Mouse (Mus musculus) heart, postnatal 14 days (tissue): ENCODE measurements around the gene Prr18. TPM values are rescaled to one million over a fixed set of nuclear protein-coding genes. Genes with fewer than 3 reads are reported as not detected.
A peak's percentile ranks its signal among the peaks of the same experiment; 100 is the strongest.

Experiments used
- DNase-seq, 2 experiments: peaks; one replicate each; pipeline ENCODE4 v3.0.0; 2021 to 2022
- intact Hi-C: fragments of 180-260 bp; cut with DNase I; formaldehyde crosslinking; loops from one replicate; pipeline ENCODE4 v1.15.1; 2025
- total RNA-seq, 2 experiments: library from RNA; stranded (reverse); gene quantifications; 2 replicates each; pipeline ENCODE4 v1.2.3; 2021

The Prr18 gene
- total RNA-seq, 2 experiments from 2014 or later, result 0.24 to 0.69 TPM

GRCm38 (mm10) chr17:8339666-8340374 lies 2.6 kb downstream of the Prr18 start:
- no peak for DNase-seq
- intact Hi-C loops, result no loop called here

- intact Hi-C loops, result no loop called here
- peak; percentile 27 to 30 for DNase-seq
These were observed 3.4 kb downstream of the Prr18 start for GRCm38 (mm10) chr17:8340407-8341359.

- intact Hi-C loops, result no loop called here
- no peak for DNase-seq
These were observed 4.2 kb downstream of the Prr18 start for GRCm38 (mm10) chr17:8341360-8341963.

DNA sequence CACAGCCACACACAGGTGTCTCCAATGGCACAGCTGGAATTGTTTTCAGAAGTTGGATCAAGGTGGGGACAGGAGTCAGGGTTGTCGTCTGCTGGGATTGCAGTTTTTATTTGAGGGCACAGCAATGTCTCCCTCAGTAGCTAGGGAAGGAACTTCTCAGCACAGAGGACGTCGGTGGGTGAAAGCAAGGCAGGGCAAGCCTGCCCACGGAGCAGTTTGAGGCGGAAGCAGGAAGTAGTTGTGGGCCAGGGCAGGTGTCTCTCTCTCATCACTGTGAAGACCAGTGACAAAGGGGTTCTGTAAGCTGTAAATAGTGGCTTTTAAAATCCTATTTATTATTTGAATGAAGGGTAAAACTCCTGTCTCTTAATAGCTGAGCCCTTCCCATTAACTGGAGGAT lies 5.4 kb downstream of the Prr18 start:
- intact Hi-C loops, result no loop called here
- DNase-seq, result no peak

DNA sequence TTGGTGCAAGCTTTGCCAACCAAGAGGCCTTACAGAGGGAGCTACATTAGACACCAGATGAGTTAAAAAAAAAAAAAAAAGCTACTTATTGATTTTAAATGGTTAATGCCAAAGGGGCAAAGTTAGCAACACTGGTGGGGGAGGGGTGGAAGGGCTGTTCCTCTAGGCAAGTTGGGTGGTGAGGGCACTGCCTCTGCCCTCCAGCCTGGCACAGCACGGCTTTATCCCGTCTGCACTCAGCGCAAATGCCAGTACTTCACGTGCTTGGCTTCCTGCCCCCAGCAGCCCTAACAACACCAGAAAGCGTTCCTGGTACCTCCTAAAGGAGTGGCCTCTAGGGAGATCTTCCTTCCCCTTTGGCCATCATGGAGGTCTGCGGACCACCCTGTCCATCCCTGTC lies 6.2 kb downstream of the Prr18 start:
- intact Hi-C loops, result no loop called here
- DNase-seq, result no peak

DNA sequence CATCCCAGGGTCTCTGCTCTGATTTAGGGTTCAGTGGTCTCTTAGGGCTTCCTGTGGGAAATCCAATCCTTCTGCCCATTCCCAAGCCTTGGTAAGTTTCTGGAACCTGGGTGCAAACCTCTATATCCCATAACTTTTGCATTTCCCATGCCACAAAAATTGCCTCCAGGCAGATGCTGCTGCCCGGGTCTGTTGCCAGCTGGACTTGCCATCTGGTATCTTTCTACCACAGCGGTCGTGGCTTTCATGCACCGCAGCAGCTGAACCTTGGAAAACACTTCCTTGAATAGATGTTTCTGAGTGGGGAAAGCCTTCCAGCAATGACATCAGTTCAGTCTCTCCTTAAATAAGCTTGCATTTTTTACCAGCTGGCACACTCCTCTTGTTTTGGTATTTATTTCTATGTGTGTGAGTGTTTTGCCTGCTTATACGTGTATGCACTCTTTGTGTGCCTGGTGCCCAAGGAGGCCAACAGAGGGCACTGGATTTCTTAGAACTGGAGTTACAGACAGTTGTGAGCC lies 10.6 kb downstream of the Prr18 start:
- no peak for DNase-seq
- intact Hi-C loops, result no loop called here

GRCm38 (mm10) chr17:8348941-8349340 lies 11.7 kb downstream of the Prr18 start:
- DNase-seq, result no peak
- intact Hi-C loops, result no loop called here

GRCm38 (mm10) chr17:8351088-8351487 lies 13.8 kb downstream of the Prr18 start:
- no peak for DNase-seq
- intact Hi-C loops, result no loop called here

DNA sequence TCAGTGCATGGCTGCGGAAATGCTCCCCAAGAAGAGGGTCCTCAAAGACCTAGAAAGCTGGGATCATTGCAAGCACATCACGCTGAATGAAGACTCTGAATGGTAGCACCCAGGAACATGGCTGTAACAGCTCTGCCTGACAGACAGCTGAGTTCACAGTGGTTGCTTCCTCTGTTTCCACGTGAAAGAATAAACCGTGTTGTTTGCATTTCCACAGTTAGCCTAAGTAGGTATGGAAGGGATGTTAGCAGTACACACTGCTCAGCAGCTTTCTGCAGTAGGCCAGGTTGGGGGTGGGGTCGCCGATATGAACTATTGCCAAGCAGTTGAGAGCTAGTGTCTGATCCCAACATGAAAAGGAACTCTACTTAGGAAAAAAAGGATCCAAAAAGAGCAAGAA lies 18.4 kb downstream of the Prr18 start, which contains the start of gene T2:
Gene T2 (plus strand): TSS at position 301 of the 400 bp plus-strand sequence.
- intact Hi-C loops, result no loop called here
- DNase-seq, result no peak

GRCm38 (mm10) chr17:8357498-8357897 lies 20.2 kb downstream of the Prr18 start:
- intact Hi-C loops, result no loop called here
- DNase-seq, result no peak

- intact Hi-C loops, result no loop called here
- DNase-seq, result no peak
These were observed 23.6 kb downstream of the Prr18 start for GRCm38 (mm10) chr17:8360876-8361275.

DNA sequence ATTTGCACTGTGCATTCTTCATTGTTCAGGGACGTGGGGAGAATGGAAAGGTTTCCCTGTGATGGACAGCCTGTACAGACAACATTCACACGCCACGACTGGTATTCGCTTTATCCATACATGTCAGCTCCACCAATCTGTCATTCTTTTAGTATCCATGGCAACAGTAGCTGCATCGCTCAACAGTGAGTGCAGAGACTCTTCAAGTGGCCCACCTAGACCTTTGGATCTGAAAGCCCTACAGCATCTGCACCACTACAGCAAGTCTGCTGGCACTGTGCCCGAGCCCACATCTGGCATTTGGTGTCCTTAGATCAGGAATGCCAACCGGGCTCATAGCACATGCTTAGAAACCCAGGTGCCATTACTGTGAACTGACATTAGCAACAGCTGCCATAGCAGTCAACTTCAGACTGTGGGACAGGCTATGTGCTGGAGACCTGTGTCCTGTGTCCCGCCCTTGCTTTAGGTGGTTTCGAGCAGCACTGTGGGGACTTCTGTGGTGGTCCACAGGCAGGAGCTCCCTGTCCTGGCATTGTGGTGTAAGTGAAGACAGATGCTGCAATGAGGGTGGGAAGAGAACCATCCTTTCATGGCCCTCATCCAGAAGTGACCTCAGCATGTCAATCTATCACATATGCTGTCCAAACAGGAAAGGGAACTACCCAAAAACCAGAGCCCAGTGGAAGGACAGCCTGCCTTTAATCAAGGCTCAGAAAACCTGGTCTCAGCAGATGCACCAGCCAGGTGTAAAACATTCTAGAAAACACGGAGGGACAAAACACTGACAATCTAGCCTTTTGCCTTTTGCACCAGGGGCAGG lies 24.2 kb downstream of the Prr18 start:
- intact Hi-C loops, result no loop called here
- no peak for DNase-seq

GRCm38 (mm10) chr17:8367514-8368480 lies 30.5 kb downstream of the Prr18 start:
- no peak for DNase-seq
- intact Hi-C loops, result loop anchor here (5.0 kb wide), 1 partner anchor 90 kb away; no protein-coding TSS in a partner anchor

DNA sequence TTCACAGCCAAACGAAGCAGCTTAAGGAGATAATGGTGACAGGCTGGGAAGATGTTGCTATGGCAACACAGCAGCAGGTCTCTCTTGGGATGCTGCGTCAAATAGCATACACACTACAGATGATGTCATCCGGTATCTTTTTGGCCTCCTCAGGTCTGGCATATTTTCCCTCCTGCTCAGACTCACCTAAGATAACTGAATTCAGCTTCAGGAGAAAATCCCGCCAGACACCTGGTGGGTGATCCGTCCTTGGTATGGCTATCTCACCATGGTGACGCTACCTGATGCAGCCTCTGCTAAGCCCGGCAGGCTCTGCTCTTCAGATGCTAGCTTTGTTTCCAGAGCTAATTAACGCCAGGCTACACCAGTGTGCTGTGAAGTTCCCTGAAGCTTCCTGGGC lies 31.3 kb downstream of the Prr18 start:
- intact Hi-C loops, result loop anchor here (5.0 kb wide), 1 partner anchor 91 kb away; no protein-coding TSS in a partner anchor
- no peak for DNase-seq

- DNase-seq, result no peak
- intact Hi-C loops, result loop anchor here (5.0 kb wide), 1 partner anchor 92 kb away; no protein-coding TSS in a partner anchor
These were observed 31.9 kb downstream of the Prr18 start for GRCm38 (mm10) chr17:8369171-8369570.

GRCm38 (mm10) chr17:8370634-8371229 lies 33.5 kb downstream of the Prr18 start:
- no peak for DNase-seq
- intact Hi-C loops, result loop anchor here (5.0 kb wide), 1 partner anchor 58 kb away; the partner anchor contains the start of gene Sft2d1

GRCm38 (mm10) chr17:8371834-8372233 lies 34.6 kb downstream of the Prr18 start:
- intact Hi-C loops, result loop anchor here (1.0 to 5.0 kb wide), 2 partner anchors 60 to 108 kb away; partner anchors contain the start of gene Sft2d1
- DNase-seq, result peak; percentile 63 to 64
